Mouse (Mus musculus): Measurements from ENCODE around the gene Chst10.

Gene Chst10

DNA sequence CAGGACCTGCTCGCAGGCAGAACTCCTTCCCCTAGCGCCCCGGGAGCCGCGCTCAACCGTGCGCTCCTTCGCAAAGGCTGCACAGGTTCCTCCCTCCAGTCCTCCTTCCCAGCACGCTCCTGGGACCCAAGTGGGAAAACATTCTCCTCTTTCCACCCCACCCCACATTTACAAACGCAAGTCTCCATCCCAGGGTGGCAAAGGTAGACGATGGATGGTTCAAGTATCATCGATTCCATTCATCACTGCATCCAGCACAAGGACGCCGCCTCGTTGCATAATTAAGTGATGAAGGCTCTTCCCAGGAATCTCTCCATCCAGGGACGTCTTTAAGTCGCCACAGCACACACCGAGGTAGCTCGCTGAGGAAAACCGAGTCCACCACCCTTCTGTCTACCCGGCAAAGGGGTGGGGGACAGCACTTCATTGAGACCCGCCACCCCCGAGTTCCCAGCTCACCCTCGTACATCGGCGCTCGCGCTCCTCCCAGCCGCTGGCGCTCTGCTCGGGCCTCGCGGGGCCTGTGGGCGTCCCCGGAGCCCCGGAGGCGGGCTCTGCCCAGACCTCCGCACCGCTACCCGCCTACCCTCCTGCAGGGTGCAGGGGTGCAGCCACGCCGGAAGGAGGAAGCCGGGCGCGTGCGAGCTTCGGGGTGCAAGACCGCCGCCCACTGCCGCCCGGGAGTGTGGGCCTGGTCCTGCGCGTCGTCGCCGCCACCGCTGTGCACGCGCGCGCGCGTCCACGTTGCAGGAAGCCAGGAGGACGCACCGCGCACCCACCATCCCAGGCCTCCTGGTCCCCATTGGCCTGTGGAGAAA lies at the start of gene Chst10:
Chst10 (minus strand) TSS at position 731 of the 818 bp plus-strand sequence.
- peak; percentile 77 for DNase-seq

DNA sequence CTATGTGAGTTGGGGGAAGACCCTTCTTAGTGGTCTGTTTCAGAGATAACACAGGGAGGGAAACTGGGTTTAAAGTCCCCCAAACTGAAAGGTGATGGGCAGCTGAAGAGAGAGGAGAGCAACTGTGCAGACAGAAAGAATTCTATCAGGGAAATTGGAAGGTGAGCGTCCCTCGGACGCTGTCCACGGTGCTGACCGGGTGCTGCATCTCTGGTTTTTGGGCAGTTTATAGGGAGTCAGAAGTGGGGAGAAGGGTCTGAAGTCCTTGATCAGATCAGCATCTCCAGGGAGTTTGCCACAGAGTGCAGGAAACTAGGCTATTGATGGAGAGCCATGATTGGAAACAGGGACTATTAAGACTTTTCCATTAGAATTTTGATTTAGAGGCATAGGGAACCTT lies 41.6 kb upstream of the Chst10 start:
- peak; percentile 64 for DNase-seq

DNA sequence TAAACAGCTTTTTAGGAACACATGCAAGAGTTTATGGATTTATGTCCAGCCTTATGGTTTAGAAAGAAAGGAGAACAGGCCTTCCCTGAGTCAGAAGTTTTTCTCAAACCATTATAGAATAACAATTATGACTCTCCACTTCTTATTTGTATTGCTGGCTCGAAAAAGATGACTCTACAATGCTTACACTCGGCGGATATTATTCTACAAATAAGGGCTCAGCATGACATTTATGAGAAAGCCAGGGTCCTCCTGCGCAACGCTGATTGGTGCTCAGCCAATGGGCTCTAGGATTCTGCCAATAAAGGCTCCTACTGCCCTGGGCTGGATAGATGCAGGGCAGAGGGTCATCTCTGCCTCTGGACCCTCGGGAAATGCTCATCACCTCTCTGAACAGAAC lies 40.9 kb upstream of the Chst10 start, which contains the start of gene Nms:
Nms (plus strand) TSS at position 301 of the 400 bp plus-strand sequence.
- no peak for DNase-seq

DNA sequence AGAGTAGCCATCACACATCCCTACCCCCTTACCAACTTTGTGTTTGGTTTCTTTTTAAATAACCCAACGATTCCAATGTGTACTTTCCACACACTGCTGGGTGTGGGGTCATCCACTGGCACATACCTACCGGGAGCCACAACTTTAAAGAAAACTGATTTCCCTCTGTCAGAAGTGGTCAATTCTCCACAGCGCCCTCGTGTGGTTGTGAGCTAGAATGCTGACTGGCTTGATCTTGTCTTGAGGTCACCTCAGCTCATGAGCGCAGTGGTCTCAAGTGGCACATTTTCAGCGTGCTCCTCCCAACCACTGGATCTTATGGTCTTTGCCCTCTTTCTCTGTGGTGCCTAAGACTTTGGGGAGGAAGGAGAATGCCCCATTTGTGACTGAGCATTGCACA lies 38.8 kb upstream of the Chst10 start:
- peak; percentile 27 for DNase-seq

DNA sequence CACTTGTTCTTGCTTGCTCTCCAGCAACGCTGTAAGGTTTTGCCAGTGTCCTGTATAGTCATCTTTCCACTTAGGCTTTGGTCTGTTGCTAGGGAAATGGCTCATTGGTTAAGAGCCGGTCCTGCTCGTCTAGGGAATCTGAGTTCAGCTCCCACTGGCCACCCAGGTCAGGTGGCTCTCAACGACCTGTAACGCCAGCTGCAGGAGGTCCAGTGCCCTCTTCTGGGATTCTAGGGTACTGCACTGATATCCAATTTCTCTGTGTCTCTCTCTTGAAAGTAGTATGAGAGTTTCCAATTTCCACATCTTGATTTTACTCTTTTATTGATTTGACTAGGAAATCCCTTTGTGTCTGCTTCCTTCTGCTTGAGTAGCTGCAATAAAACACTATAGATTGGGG lies 36.7 kb upstream of the Chst10 start:
- DNase-seq = peak; percentile 10

DNA sequence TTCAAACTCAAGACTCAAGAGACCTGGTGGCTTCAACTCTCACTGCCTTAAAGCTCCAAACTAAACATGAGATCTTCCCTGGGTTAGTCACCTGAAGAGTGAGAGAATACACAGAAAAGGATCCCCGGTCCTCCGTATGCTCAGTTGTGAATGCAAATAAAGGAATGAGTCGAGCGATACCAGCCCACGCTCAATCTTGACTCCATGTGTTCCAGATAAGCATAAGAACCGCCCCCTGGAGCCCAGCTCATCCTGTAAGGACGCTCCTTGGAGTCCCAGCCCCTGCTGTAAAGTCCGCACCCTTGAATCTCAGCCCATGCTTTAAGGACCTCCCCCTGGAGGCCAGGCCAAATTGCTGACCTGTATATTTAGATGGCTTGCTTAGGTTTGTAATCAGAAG lies 32.8 kb upstream of the Chst10 start:
- DNase-seq = no peak

DNA sequence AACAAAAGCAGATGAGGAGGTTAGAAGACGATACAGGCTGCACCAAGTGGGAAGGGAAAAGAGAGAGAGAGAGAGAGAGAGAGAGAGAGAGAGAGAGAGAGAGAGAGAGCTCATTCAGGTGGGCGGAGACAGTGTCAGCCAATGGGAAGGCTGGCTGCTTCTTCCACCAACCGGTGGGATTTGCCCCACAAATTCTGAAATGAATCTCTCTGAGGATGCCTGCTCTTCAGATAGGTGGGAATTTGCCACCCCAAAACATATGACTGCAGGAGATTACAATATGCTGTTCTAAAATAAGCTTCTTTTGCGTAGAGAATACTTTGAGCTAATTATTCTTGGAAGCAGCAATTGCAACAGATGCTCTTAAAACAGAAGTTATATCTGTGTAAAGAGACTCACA lies 31.5 kb upstream of the Chst10 start:
- no peak for DNase-seq

DNA sequence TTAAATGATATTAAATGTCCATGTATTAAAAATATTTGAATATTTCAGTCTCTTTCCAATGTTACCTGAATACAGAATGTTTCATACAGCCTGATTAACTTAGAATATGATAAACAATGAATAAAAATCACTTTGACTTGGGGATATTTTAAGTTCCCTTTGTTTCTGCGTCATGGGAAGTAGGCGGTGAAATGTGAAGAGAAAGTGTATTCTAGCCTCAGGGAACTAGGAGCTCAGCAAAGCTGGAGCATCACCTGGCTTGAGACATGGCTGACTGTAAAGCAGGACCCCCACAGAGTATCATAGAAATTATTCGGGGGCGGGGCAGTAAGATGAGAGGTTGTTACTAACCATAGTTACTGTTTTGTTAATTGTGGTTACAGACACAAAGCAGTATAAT lies 31.0 kb upstream of the Chst10 start:
- no peak for DNase-seq

DNA sequence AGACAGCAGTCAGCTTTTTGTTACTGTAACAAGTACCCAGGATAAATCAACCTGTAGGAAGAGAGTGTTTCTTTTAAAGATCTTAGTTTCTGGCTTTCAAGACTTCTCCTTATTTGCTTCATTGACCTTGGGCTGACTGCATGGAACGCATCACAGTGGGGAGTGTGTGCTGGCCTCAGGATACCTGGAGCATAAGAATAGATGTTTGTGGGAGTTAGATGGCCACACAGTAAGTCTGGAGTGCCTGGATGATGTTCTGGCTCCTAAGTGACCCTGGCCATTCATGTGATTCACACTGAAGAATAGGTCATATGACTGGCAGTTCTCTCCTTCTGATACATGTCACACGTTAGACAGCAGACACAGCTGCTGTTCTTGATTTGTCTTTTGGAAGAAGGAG lies 6.0 kb upstream of the Chst10 start:
- no peak for DNase-seq

DNA sequence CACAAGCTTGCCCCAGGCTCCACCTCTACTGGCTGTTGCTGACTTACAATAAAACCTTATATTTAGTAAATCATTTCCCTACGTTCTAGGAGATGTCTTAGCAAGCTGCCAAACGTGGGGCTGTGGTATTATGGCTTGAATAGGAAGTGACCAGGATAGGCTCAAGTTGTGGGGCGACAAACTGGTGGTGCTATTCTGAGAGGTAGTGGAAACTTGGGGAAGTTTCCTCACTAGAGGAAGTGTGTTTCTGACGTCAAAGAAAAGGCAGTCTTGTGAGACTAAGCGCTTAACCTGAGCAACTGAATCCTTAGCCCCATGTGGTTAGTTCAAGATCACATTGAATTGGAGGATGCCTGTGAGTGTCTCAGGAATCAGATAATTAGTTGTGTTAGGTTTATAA lies 4.6 kb upstream of the Chst10 start:
- DNase-seq = no peak

DNA sequence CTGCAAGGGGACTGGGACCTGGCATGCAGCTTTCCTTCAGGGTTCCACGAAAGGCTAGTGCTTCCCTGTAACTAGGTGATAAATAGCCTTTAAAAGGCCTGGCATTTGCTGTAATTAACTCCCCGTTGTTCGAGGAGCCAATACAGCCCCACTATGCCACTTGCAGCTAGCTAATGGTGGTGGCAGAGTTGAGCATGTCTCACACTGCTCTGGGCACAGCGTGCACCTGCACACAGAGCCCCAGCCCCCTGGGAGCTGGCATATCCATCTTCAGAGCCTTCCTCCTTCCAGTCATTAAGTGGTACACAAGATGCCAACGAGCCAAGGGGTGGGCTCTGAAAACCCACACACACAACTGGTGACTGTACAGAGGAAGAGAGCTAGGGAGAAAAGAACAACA lies 4.9 kb downstream of the Chst10 start:
- DNase-seq = no peak

DNA sequence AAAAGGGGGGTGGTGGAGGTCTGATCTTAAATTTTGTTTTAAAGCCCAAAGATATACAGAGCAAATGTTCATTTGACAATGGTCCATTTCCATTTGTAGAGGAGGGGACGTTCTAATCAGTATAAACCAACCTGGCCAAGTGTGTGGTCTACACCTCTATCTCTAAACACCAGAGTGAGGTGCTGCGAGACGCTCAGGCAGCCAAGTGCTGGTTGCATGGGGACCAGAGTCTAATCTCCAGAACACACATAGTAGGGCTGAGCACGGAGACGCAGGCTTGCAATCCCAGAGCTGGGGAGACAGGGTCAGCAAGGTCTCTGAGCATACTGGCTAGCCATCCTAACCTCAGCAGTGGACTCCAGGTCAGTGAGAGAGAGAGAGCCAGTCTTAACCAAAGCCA lies 6.5 kb downstream of the Chst10 start:
- no peak for DNase-seq

DNA sequence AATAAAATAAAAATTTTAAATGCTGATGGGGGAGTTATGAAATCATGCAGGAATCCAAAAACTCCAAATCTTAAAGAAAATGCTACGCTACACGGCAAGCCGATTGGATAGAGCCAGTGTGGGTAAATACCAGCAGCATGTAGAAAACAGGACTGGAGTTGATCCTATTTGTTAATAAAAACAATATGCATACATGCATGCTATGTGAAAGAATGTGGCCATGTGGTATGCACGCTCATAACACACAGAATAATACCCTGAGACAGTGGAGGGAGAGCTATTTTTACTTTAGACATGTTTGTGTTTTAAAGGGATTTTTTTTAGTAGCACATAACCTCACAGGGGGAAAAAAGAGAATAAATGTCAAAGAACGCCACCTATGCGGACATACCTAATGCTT lies 9.2 kb downstream of the Chst10 start:
- DNase-seq = no peak

DNA sequence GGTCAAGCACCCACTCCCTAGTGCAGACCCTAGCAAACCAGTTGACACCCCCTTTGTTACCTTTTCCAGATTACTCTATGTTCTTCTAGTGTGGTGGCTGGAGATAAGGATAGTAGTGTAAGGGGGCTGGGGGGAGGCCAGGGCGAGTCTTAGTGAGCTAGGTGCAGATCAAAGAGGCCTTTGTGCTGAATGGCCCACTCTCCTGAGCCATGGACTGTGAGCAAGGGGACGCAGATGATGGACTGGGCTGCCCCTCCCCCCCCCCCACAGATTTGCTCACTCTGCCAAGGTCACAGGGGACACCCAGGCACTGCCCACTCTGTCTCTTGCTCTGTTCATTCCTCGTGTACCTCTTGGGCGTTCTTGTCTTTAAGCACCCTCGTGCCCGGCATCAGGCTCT lies 10.9 kb downstream of the Chst10 start:
- DNase-seq = no peak

DNA sequence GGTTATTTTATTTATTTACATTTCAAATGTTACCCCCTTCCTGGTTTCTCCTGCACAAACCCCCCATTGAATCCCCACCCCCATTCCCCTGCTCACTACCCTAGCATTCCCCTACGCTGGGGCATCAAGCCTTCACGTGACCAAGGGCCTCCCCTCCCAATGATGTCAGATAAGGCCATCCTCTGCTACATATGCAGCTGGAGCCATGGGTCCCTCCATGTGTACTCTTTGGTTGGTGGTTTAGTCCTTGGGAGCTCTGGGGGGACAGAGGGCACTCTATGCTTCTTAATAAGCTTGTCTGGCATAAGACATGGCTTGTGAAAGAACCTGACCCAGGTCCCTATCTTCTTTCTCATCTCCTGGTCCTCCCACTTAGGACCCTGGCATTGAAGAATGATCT lies 11.4 kb downstream of the Chst10 start:
- DNase-seq = no peak

DNA sequence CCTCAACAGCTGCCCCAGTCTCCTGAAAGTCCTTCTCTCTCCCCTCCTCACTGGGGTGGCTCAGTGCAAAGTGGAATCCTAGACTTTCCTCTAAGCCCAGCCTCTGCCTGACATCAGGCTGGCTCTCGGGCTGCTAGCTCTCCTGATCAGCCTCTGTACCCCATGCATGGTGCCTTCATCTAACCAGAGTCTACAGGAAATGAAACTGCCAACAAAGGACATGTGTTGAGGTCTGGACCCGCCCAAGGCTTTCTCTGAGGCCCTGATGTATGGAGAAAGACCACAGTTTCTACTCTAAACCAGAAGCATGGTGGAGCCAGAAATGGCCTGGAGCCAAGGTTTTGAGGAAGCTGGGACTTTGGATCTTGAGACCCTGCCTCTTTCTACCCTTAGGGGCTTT lies 12.0 kb downstream of the Chst10 start:
- no peak for DNase-seq

DNA sequence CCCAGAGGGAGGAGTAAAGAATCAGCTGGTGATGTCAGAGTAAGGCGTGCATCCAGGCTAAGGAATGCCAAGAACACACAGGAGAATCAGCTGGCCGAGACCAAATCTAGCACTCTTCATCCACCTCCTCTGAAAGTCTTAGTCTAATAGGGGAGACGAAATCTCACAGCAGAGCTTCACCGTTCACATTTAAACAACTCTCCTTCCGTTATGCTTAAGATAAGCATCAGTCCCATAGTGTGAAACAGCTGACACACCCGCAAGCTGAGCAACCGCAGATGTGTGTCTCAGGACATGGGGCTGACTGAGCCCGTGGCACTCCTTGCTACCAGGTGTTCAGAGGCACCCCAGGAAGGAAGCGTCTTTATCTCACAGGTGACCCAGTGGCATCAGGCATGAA lies 14.2 kb downstream of the Chst10 start:
- DNase-seq = no peak

DNA sequence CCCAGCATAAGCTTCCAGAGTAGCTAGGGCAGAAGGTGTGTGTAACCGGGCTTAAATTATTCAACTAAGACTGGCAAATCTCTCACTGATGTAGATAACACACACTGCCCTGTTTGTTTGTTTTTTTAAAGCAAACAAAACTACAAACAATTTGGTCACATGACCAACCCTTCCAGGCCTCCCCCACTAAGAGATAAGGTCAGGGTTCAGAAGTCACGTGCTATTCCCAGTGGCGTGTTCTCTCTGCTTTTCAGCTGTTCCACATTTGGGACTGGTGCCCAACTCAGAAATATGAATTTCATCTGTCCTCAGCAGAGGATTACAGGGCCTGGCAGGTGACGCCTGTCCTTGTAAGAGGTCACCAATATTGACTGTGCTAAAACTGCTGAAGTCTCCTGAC lies 15.2 kb downstream of the Chst10 start:
- DNase-seq = no peak

DNA sequence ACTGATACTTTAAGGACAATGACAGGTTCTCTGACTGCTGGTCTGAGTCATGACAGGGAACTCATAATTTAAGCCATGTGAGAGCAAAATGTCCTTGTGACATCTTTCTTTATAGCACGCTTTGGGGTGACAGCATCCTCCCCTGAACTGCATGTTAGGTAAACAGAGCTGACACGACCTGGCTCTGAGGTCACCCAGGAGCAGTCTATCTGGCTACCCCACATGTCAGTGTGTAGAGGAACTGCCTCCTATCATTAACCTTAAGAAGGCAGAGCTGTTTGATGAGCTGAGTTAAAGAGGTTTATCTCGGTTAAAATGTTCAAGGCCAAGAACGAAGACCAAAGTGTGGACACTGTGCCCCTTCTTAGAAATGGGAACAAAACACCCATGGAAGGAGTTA lies 16.6 kb downstream of the Chst10 start:
- no peak for DNase-seq

DNA sequence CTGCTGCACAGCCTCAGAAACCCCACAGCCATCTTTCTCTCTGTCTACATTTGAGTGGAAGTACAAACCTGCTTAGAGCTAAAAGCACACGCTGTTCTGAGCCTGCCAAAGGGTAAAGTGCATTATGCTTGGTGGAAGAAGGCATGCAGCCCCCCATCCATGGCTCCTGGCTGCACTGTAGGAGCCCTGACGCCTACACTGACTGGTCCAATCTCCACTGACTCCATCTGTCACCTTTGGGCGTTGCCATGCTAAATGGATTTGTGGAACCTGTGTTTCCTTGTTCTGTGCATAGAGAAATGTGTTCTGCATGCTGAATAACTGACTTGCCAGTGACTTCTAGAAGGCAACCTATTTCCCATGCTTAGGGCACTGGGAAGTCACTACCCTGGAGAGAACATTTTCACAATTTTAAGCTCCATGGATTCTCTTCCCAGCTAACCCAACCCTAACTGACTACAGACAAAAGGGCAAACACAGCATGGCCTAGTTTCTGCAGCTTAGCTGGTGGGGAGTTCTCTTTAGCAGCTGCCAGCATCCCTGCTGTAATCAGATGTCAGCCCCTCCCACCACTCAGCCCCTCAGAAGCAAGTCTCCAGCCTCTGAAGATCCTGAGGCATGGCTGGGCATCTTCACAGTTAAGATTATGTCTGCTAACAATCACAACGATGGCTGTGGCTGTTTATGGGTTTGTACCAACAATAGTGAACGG lies 21.1 kb downstream of the Chst10 start:
- no peak for DNase-seq

DNA sequence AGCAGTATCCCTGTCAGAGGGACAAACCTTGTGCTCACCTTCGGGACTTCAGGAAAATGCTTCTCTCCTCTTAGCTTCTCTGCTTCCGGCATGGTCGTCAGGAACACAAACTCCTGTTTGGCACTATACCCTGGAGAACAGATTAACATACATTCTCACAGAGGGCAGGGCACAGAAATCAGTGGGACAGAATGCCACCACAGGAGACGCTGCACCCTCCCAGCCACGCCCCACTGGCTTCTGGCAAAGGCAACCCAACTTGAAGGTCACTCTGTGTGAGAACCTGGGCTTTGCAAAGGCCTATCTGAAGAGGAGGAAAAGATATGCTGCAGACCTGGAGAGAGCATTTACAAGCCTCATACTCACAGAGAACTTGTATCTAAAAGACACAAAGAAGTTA lies 24.1 kb downstream of the Chst10 start:
- no peak for DNase-seq

DNA sequence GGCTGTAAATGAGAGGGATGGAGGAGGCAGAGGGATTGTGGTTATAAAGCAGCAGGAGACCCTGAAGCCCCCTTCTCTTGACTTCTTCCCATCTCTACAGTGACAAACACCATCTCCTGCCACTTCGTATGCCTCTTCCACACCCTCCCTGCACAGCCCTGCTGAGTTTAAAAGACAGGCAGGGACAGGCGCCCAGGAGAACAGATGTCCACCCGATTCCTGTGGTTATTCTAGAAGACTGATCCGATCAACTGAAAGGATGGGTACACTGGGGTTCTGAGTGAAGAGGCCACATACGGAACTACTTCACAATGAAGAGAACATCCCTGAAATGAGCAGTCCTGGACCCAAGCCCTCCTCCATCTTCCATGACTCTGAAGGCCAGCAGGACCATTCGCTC lies 26.1 kb downstream of the Chst10 start:
- DNase-seq = no peak

DNA sequence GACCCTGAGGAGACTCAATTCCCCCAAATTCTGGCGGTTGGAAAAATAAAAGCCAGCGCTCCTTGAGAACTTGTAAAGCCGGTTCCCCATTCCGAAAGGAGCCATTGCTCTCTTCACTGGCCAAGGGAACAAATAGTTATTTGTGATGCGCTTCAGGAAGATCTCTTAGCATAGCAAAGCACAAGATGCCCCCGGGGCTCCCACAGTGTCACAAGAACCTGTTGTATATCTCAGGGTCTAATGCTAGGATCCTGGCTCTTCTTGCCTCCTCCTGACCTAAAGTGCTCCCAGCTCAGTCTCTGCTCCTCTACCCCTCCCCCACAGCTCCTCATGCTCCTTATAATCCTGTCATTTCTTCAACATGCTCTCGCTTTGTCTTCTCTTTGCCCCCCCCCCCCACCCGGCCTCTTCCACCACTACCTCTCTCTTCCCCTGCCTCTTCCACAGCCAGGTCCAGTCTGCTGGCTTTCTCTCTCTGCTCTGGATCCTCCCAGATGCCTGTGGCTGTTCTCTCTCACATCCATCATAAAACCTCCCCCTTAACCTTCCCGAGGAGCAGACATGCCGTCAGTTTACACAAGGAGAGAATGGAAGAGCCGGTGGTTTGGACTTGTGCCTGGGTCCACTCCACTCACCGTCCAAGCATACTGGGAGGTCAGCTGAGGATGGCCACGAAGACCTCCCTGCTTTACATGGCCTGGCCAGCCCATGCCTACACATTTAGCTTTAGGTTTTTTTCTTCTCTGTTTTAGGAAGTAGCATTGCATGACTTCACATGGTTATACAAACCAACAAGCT lies 28.4 kb downstream of the Chst10 start:
- no peak for DNase-seq

DNA sequence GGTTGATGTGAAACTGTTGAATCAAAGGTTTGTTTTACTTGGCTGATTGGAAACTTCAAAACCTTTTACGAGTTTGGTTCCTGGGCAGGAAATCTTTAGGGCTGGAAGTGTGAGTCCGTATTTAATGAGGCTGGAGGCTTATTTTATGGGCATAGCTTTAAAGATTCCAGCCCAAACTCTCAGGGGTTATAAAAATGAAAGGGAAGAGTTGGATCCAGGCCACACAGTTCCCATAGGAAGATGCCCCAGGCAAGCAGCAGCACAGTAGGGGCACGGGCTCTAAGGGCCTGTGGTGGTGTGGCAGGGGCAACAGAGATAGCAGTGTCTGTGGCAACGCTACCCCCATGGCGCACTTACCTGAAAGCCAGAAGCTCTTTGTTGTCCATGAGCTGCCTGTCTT lies 31.7 kb downstream of the Chst10 start:
- DNase-seq = no peak

Data from kidney, postnatal 10 days (tissue).